Mouse (Mus musculus) skeletal muscle tissue, postnatal 0 days (tissue): Measurements from ENCODE around the gene Ccdc7a. TPM values are rescaled to one million over a fixed set of nuclear protein-coding genes. Genes with fewer than 3 reads are reported as not detected.

Experiments
- polyA plus RNA-seq: library from polyadenylated mRNA; unstranded; fragments of >200 nt; fragmentation: Nextera tagmentation; extraction: Ambion mirVana; gene quantifications from 2 replicates; pipeline ENCODE4 v1.2.1, GENCODE M21; 2015

The Ccdc7a gene
- polyA plus RNA-seq: not detected in 2 replicates

DNA sequence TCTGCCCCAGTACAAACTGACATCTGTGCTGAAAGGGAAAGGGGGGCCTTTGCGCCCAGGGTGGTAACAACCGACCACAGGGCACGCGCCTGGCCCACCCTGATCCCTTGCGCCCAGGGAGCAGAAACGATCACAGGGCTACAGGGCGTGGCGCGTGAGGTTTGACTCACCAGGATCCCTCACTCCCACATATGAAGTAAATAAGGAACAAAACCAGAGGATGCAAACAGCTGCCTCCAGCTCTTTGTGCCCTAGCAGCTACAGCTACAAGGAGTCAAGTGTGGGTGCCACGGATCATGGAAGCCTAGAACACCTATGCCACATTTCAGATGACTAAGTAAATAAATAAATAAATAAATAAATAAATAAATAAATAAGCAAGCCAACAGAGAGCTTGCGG is at the start of gene Ccdc7a:
Gene Ccdc7a, minus strand, starts transcription at position 101 of the 400 bp plus-strand sequence.

GRCm38 (mm10) chr8:129066834-129067233 is 1.5 kb upstream of the Ccdc7a start, which contains the start of gene Ccdc7b:
Gene Ccdc7b, plus strand, starts transcription at chr8:129067134.

GRCm38 (mm10) chr8:128798594-128798993 is 266.7 kb downstream of the Ccdc7a start, which contains the start of gene Gm3952:
Gene Gm3952, minus strand, starts transcription at chr8:128798694.

DNA sequence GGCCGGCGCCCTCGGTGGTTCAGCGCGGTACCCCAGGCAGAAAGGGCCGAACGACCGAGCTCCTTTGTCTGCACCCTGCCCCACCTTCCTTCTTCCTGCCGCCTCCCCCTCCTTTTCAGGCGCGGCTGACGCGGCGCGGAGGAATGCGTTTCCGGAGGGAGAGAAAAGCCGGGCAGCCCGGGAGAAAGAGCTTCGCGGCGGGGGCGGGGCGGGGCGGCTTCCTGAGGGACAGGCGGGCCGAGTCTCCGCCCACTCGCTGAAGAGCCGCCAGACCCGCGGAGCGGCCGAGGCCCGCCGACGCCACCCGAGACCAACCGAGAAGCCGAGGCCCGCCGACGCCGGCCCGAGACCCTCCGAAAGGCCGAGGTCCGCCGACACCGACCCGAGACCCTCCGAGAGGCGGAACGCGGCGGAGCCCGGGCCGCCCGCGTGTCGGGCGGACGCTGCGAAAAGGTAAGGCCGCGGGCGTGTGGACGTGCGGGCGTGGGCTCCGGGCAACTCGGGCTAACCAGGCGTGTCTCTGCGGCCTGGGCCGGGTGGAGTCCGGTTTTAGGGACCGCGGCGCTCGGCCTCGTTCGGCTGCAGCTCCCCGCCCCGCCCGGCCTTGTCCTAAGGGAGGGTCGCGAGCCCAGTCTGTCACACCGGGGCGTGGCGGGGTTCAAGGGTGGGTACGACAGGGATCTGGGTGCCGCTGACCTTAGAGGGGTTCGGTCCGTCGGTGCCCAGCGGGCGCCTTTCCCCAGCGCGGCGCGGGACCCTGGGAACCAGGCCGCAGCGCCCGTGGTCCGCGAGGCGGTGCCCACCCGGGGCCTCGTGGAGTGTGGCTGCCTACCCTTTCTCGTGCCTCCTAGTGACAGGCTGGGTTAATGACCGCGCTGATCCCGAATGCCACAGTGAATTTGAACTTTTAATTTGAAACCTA is 379.5 kb downstream of the Ccdc7a start, which contains the start of gene Itgb1:
Gene Itgb1, plus strand, starts transcription at position 148 of the 922 bp plus-strand sequence.

Other genes starting within 250 kb of the Ccdc7a start
- gene Ccdc7b, start 1.6 kb upstream of the Ccdc7a start, polyA plus RNA-seq: not detected in 2 replicates
- gene Gm10999, start 66.1 kb upstream of the Ccdc7a start, polyA plus RNA-seq: not detected in 2 replicates
- gene 2610044O15Rik8, start 168.9 kb upstream of the Ccdc7a start, polyA plus RNA-seq: 28.1 and 31.4 TPM in 2 replicates